Mouse (Mus musculus) kidney, adult 2 months (tissue): ENCODE results near the gene Gpr137.
"Not testable (repeated sequence)": the region's sequence is repeated elsewhere in the genome, so short reads cannot be mapped to it uniquely, and the experiment has no call there.

Experiments used
- CTCF ChIP-seq: fragments of 200-500 bp; conservative IDR thresholded peaks from 2 replicates; pipeline ENCODE4 v1.5.1; 2011; ENCODE audit warnings: low read depth, mild to moderate bottlenecking, control low read depth, low read length, moderate library complexity, mixed read lengths; ENCODE audit not compliant: insufficient read depth, insufficient read length
- POLR2A ChIP-seq: fragments of 200-500 bp; IDR thresholded peaks from one replicate; pipeline ENCODE4 v1.6.1; 2011; ENCODE audit warnings: low read depth, low read length, control low read depth

GRCm38 (mm10) chr19:6991166-6991565, 48.9 kb upstream of the Gpr137 start:
- TF ChIP-seq CTCF, POLR2A: not testable (repeated sequence)
